Mouse (Mus musculus): ENCODE measurements around the gene Cdca4. TPM values are rescaled to one million over a fixed set of nuclear protein-coding genes. Genes with fewer than 3 reads are reported as not detected.

Gene Cdca4
- polyA plus RNA-seq, 1 experiment = 124 TPM

DNA sequence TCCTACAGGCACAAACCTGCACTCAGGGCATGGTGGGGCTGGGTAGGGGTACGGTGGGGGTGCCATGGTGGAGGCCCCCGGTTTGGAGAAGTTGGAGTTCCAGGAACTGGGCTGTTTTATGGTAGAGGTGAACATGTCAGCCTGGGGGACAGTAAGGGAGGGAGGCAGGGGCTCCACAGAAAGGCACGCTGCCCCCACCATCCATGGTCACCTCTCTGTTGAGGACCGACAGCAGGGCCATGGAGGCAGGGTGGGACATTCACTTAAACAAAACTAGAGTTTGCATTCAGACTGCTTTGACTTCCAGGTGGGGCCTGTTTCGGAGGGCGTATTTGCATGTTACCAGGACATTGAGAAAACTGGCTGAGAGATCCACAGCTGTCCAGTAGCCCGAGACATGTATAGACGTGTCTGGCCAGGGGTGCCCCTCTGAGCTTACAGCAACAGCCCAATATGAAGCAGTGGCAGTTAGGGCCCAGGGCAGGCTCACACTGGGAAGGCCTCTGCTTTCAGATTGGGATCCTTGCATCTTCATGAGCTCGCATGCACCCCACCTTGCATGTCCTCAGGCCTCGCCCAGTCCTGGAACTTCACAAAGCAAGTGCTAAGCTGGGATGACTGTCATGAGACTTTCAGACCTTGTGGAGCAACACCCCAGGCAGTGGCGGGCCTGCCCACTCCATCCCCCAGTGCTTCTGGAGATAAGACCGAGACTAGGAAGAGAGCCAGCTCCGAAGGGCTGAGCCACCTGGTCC, 35.4 kb downstream of the Cdca4 start:
- DNase-seq = no peak
- Histone ChIP-seq H3K4me1 (replicated peaks; ENCODE audit: control insufficient read depth, insufficient read depth, low read length) (0 out of 2 replicates have a peak, but pooled peaks cover 2% of the 10 kb centered on the region), H3K27ac (ENCODE audit: control insufficient read depth, insufficient read depth, low read length) (no peak overlapping the region), H3K27me3 (ENCODE audit: control insufficient read depth, insufficient read depth, low read length) (no peaks in the 10 kb centered on the region), H3K36me3 (ENCODE audit: control insufficient read depth, insufficient read depth, low read length) (no peaks in the 10 kb centered on the region), H3K4me3 (ENCODE audit: control insufficient read depth, insufficient read depth, low read length) (no peak overlapping the region)
- TF ChIP-seq CTCF (IDR thresholded peaks at IDR 0.05; ENCODE audit: borderline replicate concordance, control insufficient read depth, extremely low read depth, insufficient read depth, low read length, poor library complexity) (no peak), POLR2A (IDR thresholded peaks at IDR 0.05; ENCODE audit: control insufficient read depth, extremely low read depth, insufficient read depth, low read length, poor library complexity) (no peak)
- 93% methylated on average over 13 of the region's 13 CpGs for WGBS

DNA sequence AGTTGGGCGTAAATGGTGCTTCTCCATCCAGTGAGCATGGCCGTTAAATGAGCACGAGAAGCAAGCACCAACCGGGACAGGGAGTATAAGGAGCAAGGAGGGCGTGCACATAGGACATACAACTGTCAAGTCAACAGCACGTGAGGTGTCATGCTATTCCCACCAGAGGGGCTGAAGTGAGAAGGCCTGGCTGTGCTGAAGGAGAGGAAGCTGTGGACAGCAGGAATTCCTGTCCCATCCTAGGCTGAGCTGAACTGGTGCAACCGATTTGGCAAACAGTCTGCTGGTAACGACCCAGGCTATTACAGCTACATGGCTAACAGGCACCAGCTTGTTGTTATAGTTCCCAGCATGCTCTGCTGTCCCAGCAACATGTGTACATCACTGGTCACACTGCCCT, 38.2 kb downstream of the Cdca4 start:
- WGBS = 90% methylated on average over 8 of the region's 8 CpGs
- Histone ChIP-seq H3K36me3 (ENCODE audit: control insufficient read depth, insufficient read depth, low read length) (no peaks in the 10 kb centered on the region), H3K4me3 (ENCODE audit: control insufficient read depth, insufficient read depth, low read length) (no peak overlapping the region), H3K27me3 (ENCODE audit: control insufficient read depth, insufficient read depth, low read length) (no peaks in the 10 kb centered on the region), H3K27ac (ENCODE audit: control insufficient read depth, insufficient read depth, low read length) (no peak overlapping the region), H3K4me1 (replicated peaks; ENCODE audit: control insufficient read depth, insufficient read depth, low read length) (0 out of 2 replicates have a peak, but pooled peaks cover 2% of the 10 kb centered on the region)
- TF ChIP-seq CTCF (IDR thresholded peaks at IDR 0.05; ENCODE audit: borderline replicate concordance, control insufficient read depth, extremely low read depth, insufficient read depth, low read length, poor library complexity) (no peak), POLR2A (IDR thresholded peaks at IDR 0.05; ENCODE audit: control insufficient read depth, extremely low read depth, insufficient read depth, low read length, poor library complexity) (no peak)
- no peak for DNase-seq

DNA sequence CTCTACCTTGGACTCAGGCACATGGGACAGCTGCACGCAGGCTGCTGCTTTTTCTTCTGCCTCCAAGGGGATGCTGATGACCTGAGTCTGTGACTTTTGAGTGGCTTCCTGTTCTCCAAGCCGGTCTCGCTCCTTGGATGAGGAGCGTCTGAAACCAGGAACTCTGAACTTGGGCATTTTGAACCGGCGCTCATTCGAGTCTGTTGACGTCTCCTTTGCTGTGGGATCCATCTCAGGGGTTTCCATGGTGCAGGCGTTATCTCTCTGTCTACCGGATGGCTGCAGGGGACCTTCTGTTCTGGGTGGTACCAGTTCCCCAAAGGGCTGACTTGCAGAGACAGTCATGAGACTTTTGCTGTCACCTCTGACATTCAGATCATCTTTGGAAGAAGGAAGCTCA, 54.7 kb downstream of the Cdca4 start:
- no peaks in the 10 kb centered on the region for H3K4me1 ChIP-seq (replicated peaks; ENCODE audit: control insufficient read depth, insufficient read depth, low read length)

DNA sequence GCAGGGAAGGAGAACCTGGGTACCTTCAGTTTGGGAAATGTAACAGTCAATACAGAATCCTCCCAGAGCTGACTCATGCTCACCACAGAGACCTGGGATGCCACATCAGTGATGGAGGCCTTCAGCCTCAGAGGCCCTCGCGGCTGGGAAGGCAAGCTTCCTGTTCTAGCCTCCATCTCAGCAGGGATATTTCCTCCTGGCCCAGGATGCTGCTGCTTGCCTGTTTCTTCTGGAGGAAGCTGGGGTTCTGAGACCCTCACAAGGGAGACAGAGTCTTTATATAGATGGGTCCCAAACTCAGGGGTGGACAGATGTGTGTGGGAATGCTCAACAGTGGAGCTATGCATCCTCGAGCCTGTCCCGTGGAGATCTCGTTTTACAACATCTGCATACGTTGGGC, 55.2 kb downstream of the Cdca4 start:
- no peak for DNase-seq
- Histone ChIP-seq H3K27me3 (ENCODE audit: control insufficient read depth, insufficient read depth, low read length) (no peaks in the 10 kb centered on the region), H3K4me3 (ENCODE audit: control insufficient read depth, insufficient read depth, low read length) (no peak overlapping the region), H3K27ac (ENCODE audit: control insufficient read depth, insufficient read depth, low read length) (no peak overlapping the region), H3K4me1 (replicated peaks; ENCODE audit: control insufficient read depth, insufficient read depth, low read length) (no peaks in the 10 kb centered on the region), H3K36me3 (ENCODE audit: control insufficient read depth, insufficient read depth, low read length) (no peaks in the 10 kb centered on the region)
- WGBS = 68% methylated on average over 6 of the region's 6 CpGs
- TF ChIP-seq CTCF (IDR thresholded peaks at IDR 0.05; ENCODE audit: borderline replicate concordance, control insufficient read depth, extremely low read depth, insufficient read depth, low read length, poor library complexity) (no peak), POLR2A (IDR thresholded peaks at IDR 0.05; ENCODE audit: control insufficient read depth, extremely low read depth, insufficient read depth, low read length, poor library complexity) (no peak)

More for the DNA sequence above, 54.7 kb downstream of the Cdca4 start:
- DNase-seq = no peak
- 94% methylated on average over 10 of the region's 10 CpGs for WGBS
- Histone ChIP-seq H3K27me3 (ENCODE audit: control insufficient read depth, insufficient read depth, low read length) (no peaks in the 10 kb centered on the region), H3K4me3 (ENCODE audit: control insufficient read depth, insufficient read depth, low read length) (no peak overlapping the region), H3K27ac (ENCODE audit: control insufficient read depth, insufficient read depth, low read length) (no peak overlapping the region), H3K36me3 (ENCODE audit: control insufficient read depth, insufficient read depth, low read length) (no peaks in the 10 kb centered on the region)
- no peak for TF ChIP-seq POLR2A (IDR thresholded peaks at IDR 0.05; ENCODE audit: control insufficient read depth, extremely low read depth, insufficient read depth, low read length, poor library complexity)
- TF ChIP-seq CTCF (IDR thresholded peaks at IDR 0.05; ENCODE audit: borderline replicate concordance, control insufficient read depth, extremely low read depth, insufficient read depth, low read length, poor library complexity) = no peak

DNA sequence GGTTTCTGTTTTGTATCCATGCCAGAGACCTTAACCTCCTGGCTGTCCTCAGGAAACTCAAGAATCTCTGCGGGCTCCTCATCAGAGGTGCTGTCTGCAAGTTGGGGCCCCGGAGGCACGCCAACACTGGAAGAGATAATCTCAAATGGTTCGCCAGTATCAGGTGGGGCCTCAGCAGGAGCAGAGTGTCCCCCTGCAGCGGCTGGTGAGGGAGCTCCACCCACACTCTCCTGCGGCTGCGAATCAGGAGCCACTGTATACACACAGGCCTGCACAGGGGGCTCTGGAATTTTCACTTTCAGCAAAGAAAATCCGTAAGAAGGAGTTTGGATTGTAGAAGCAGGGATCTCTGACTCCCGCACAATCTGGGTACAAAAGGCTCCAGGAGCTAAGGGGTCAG, 55.9 kb downstream of the Cdca4 start:
- H3K4me3 ChIP-seq (ENCODE audit: control insufficient read depth, insufficient read depth, low read length) = no peak overlapping the region
- no peaks in the 10 kb centered on the region for H3K27me3 ChIP-seq (ENCODE audit: control insufficient read depth, insufficient read depth, low read length)
- H3K36me3 ChIP-seq (ENCODE audit: control insufficient read depth, insufficient read depth, low read length) = no peaks in the 10 kb centered on the region
- 85% methylated on average over 9 of the region's 9 CpGs for WGBS
- H3K4me1 ChIP-seq (replicated peaks; ENCODE audit: control insufficient read depth, insufficient read depth, low read length) = no peaks in the 10 kb centered on the region
- DNase-seq = no peak
- TF ChIP-seq CTCF (IDR thresholded peaks at IDR 0.05; ENCODE audit: borderline replicate concordance, control insufficient read depth, extremely low read depth, insufficient read depth, low read length, poor library complexity) = no peak
- TF ChIP-seq POLR2A (IDR thresholded peaks at IDR 0.05; ENCODE audit: control insufficient read depth, extremely low read depth, insufficient read depth, low read length, poor library complexity) = no peak
- H3K27ac ChIP-seq (ENCODE audit: control insufficient read depth, insufficient read depth, low read length) = no peak overlapping the region

DNA sequence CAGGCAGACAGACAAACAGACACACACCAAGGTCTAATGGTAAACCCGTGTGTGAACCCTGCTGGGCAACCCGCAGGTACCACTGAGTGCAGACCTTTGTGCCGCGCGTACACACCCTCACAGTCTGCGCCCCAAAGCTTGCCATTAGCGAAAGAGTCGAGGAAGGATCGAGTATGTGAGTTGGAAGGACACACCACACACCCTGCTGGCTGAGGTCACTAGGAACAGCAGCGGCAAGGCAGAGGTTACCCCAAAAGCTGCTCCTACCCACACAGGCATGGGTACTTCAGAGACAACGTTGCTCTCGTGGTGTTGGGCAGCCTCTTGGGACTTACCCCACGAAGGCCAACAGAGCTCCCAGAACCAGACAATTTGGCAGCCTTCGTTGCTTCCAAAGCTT, 56.9 kb downstream of the Cdca4 start:
- WGBS = 94% methylated on average over 14 of the region's 14 CpGs
- H3K36me3 ChIP-seq (ENCODE audit: control insufficient read depth, insufficient read depth, low read length) = no peaks in the 10 kb centered on the region
- H3K4me3 ChIP-seq (ENCODE audit: control insufficient read depth, insufficient read depth, low read length) = no peak overlapping the region
- H3K4me1 ChIP-seq (replicated peaks; ENCODE audit: control insufficient read depth, insufficient read depth, low read length) = no peaks in the 10 kb centered on the region
- no peak for TF ChIP-seq POLR2A (IDR thresholded peaks at IDR 0.05; ENCODE audit: control insufficient read depth, extremely low read depth, insufficient read depth, low read length, poor library complexity)
- no peak for TF ChIP-seq CTCF (IDR thresholded peaks at IDR 0.05; ENCODE audit: borderline replicate concordance, control insufficient read depth, extremely low read depth, insufficient read depth, low read length, poor library complexity)
- no peak overlapping the region for H3K27ac ChIP-seq (ENCODE audit: control insufficient read depth, insufficient read depth, low read length)
- H3K27me3 ChIP-seq (ENCODE audit: control insufficient read depth, insufficient read depth, low read length) = no peaks in the 10 kb centered on the region
- DNase-seq = no peak

Measured in thymus, adult 2 months (tissue).